Mouse (Mus musculus) NIH3T3 (cell line): Measurements from ENCODE around the gene Galnt17.

Experiments
- DNase-seq: peaks from one replicate; pipeline ENCODE4 v3.0.0-alpha.2; 2012; ENCODE audit warnings: low read depth

Galnt17 gene

GRCm38 (mm10) chr5:131241689-131242088, 66.6 kb downstream of the Galnt17 start:
- DNase-seq = no peak

- DNase-seq = no peak
Measured at GRCm38 (mm10) chr5:131239813-131240212, 68.5 kb downstream of the Galnt17 start.

- DNase-seq = no peak
Measured at GRCm38 (mm10) chr5:131236906-131237305, 71.4 kb downstream of the Galnt17 start.

- no peak for DNase-seq
Measured at GRCm38 (mm10) chr5:131233828-131234227, 74.5 kb downstream of the Galnt17 start.

GRCm38 (mm10) chr5:131231060-131231459, 77.2 kb downstream of the Galnt17 start:
- DNase-seq = no peak

GRCm38 (mm10) chr5:131229744-131230143, 78.6 kb downstream of the Galnt17 start:
- no peak for DNase-seq

- DNase-seq = no peak
Measured at GRCm38 (mm10) chr5:131223416-131223815, 84.9 kb downstream of the Galnt17 start.

- no peak for DNase-seq
Measured at GRCm38 (mm10) chr5:131222498-131223244, 85.6 kb downstream of the Galnt17 start.

GRCm38 (mm10) chr5:131218221-131218620, 90.1 kb downstream of the Galnt17 start:
- no peak for DNase-seq

- no peak for DNase-seq
Measured at GRCm38 (mm10) chr5:131211618-131212017, 96.7 kb downstream of the Galnt17 start.

- DNase-seq = no peak
Measured at GRCm38 (mm10) chr5:131201146-131201545, 107.2 kb downstream of the Galnt17 start.

- DNase-seq = no peak
Measured at GRCm38 (mm10) chr5:131192311-131192710, 116.0 kb downstream of the Galnt17 start.

- no peak for DNase-seq
Measured at GRCm38 (mm10) chr5:131184566-131184965, 123.7 kb downstream of the Galnt17 start.

- DNase-seq = peak; percentile 36
Measured at GRCm38 (mm10) chr5:131181231-131181630, 127.1 kb downstream of the Galnt17 start.

- peak; percentile 62 for DNase-seq
Measured at GRCm38 (mm10) chr5:131180756-131181155, 127.5 kb downstream of the Galnt17 start.

GRCm38 (mm10) chr5:131177851-131178250, 130.4 kb downstream of the Galnt17 start:
- no peak for DNase-seq

GRCm38 (mm10) chr5:131177168-131177567, 131.1 kb downstream of the Galnt17 start:
- DNase-seq = no peak

- no peak for DNase-seq
Measured at GRCm38 (mm10) chr5:131169186-131169585, 139.1 kb downstream of the Galnt17 start.

- DNase-seq = no peak
Measured at GRCm38 (mm10) chr5:131167366-131167765, 140.9 kb downstream of the Galnt17 start.

GRCm38 (mm10) chr5:131165681-131166080, 142.6 kb downstream of the Galnt17 start:
- peak; percentile 77 for DNase-seq

- DNase-seq = peak; percentile 15
Measured at GRCm38 (mm10) chr5:131157866-131158265, 150.4 kb downstream of the Galnt17 start.

GRCm38 (mm10) chr5:131156323-131156722, 152.0 kb downstream of the Galnt17 start:
- DNase-seq = no peak

GRCm38 (mm10) chr5:131142606-131143005, 165.7 kb downstream of the Galnt17 start:
- peak; percentile 86 for DNase-seq

- DNase-seq = no peak
Measured at GRCm38 (mm10) chr5:131134809-131135208, 173.5 kb downstream of the Galnt17 start.
